Comparison of ENCODE assay signal across 12 mouse cellular contexts in the genomic region with DNA sequence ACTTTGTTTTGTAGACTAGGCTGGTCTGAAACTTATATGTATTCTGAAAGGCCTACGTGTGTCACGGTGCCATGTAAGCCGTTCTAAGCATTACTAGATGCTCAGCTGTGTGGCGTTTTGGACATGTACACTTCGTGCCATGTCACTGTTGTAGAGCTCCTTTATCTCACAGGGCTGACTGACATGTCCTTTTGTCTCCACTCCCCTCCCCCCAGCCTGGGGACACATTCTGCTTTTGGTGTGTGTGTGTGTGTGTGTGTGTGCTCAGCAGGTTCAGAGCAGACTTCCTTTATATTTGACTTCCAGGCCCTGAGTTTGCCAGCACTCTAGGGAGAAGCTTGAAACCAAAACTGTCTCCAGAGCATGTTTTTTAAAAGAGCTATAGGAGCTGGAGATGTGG. TPM values are rescaled to one million over a fixed set of nuclear protein-coding genes. Genes with fewer than 3 reads are reported as not detected.
DNase-seq lines count a peak whose midpoint lies in the region; ATAC-seq and TF ChIP-seq lines count a peak whose summit lies in the region.
"Had no signal": no experiment of that assay in that cellular context is flagged by ENCODE, and none has a peak within 500 bp of the region (broad histone marks: within the 10 kb centered on the region; RNA-seq: fewer than 3 reads in every experiment).

No protein-coding gene starts in this region.

- no peak overlapping the region for H3K9ac ChIP-seq in neural tube, embryonic 13.5 days
- H3K9ac ChIP-seq: liver, embryonic 15.5 days; stomach, embryonic 15.5 days had no signal

- no peak for TF ChIP-seq CTCF in brain, embryonic 14.5 days (IDR thresholded peaks at IDR 0.05; ENCODE audit: borderline replicate concordance, extremely low read depth, insufficient read depth, insufficient read length)

- H3K27ac ChIP-seq in neural tube, embryonic 13.5 days (replicated peaks): peak overlapping the region; percentile 49
- H3K27ac ChIP-seq: liver, embryonic 15.5 days; stomach, embryonic 15.5 days had no signal

- no peak overlapping the region for H3K4me3 ChIP-seq in neural tube, embryonic 13.5 days
- H3K4me3 ChIP-seq: liver, embryonic 15.5 days; stomach, embryonic 15.5 days had no signal

- no peak for ATAC-seq in neural tube, embryonic 13.5 days (ENCODE audit: low read depth)

- H3K27me3 ChIP-seq in neural tube, embryonic 13.5 days: no peaks in the 10 kb centered on the region
- H3K27me3 ChIP-seq: liver, embryonic 15.5 days; stomach, embryonic 15.5 days had no signal

- intact Hi-C loops in heart, postnatal 10 days (cut with DNase I): no loop called here
- intact Hi-C loops in heart, postnatal 36 days (cut with DNase I): no loop called here

- no peaks in the 10 kb centered on the region for H3K36me3 ChIP-seq in neural tube, embryonic 13.5 days
- H3K36me3 ChIP-seq: liver, embryonic 15.5 days; stomach, embryonic 15.5 days had no signal

- no peak overlapping the region for H3K4me2 ChIP-seq in neural tube, embryonic 13.5 days
- H3K4me2 ChIP-seq: liver, embryonic 15.5 days; stomach, embryonic 15.5 days had no signal

- peak; percentile 53 to 60 for DNase-seq in heart, postnatal 10 days
- no peak for DNase-seq in heart, postnatal 36 days
- peak; percentile 86 for DNase-seq in brain, embryonic 14.5 days (ENCODE audit: low read depth)
- peak; percentile 43 for DNase-seq in heart, postnatal 4 days
- no peak for DNase-seq in kidney, adult 9 months
- no peak for DNase-seq in adrenal gland, postnatal 25 days
- no peak for DNase-seq in layer of hippocampus, adult 9-11 months
- DNase-seq: adrenal gland, adult 8-10 months; kidney, postnatal 10 days had no signal

- H3K4me1 ChIP-seq in neural tube, embryonic 13.5 days (replicated peaks): peaks cover 12% of the 10 kb centered on the region

- 39% methylated on average over 5 of the region's 5 CpGs for WGBS in neural tube, embryonic 13.5 days

- no peak for TF ChIP-seq POLR2A in brain, embryonic 14.5 days (IDR thresholded peaks at IDR 0.05; ENCODE audit: borderline replicate concordance, extremely low read depth, insufficient read depth, insufficient read length, poor library complexity, severe bottlenecking)

- no peaks in the 10 kb centered on the region for H3K9me3 ChIP-seq in neural tube, embryonic 13.5 days
- H3K9me3 ChIP-seq: liver, embryonic 15.5 days; stomach, embryonic 15.5 days had no signal

RNA-seq across cellular contexts. Expression of a gene that starts 4.8 kb away (rescaled TPM):
- total RNA-seq in heart, postnatal 10 days (2021): 10 to 100 TPM; 38.0 to 46.7 TPM
- 10 to 100 TPM; 19.6 to 25.0 TPM for total RNA-seq in heart, postnatal 36 days (2021)
- 79.9 and 107 TPM in 2 replicates for polyA plus RNA-seq in brain, embryonic 14.5 days (2012; rRNA removed)
- 10 to 100 TPM; 42.3 to 49.1 TPM for total RNA-seq in heart, postnatal 4 days (2021)
- 77.5 and 78.5 TPM in 2 replicates for polyA plus RNA-seq in neural tube, embryonic 13.5 days (2015; fragmentation: Nextera tagmentation; extraction: Ambion mirVana)
- total RNA-seq in adrenal gland, postnatal 25 days (2021): 75.2 and 101 TPM in 2 replicates

RNA-seq across cellular contexts. Expression of a gene that starts 58.8 kb away (rescaled TPM):
- total RNA-seq in heart, postnatal 10 days (2021): 1 to 10 TPM; 6.5 to 6.7 TPM
- total RNA-seq in heart, postnatal 36 days (2021): 1 to 10 TPM; 7.6 to 8.3 TPM
- 6.5 and 9.6 TPM in 2 replicates for polyA plus RNA-seq in brain, embryonic 14.5 days (2012; rRNA removed)
- total RNA-seq in heart, postnatal 4 days (2021): 1 to 10 TPM; 4.9 to 5.5 TPM
- polyA plus RNA-seq in neural tube, embryonic 13.5 days (2015; fragmentation: Nextera tagmentation; extraction: Ambion mirVana): 8.1 and 10.3 TPM in 2 replicates
- 10.8 and 11.8 TPM in 2 replicates for total RNA-seq in adrenal gland, postnatal 25 days (2021)

Comparison
In these comparisons a context has a peak if more than half of its experiments do, and no peak if none do; other contexts are left out.
1. DNase-seq: peak in heart, postnatal 10 days (2 of 2), brain, embryonic 14.5 days (single experiment) and heart, postnatal 4 days (single experiment); none in heart, postnatal 36 days (0 of 2), kidney, adult 9 months (single experiment), adrenal gland, postnatal 25 days (single experiment) and layer of hippocampus, adult 9-11 months (single experiment).